Mouse (Mus musculus): Measurements from ENCODE around the gene Unc5b. TPM values are rescaled to one million over a fixed set of nuclear protein-coding genes. Genes with fewer than 3 reads are reported as not detected.

The Unc5b gene
- total and polyA plus RNA-seq, 3 experiments, result 5.9 to 9.4 (median 6.2) TPM

DNA sequence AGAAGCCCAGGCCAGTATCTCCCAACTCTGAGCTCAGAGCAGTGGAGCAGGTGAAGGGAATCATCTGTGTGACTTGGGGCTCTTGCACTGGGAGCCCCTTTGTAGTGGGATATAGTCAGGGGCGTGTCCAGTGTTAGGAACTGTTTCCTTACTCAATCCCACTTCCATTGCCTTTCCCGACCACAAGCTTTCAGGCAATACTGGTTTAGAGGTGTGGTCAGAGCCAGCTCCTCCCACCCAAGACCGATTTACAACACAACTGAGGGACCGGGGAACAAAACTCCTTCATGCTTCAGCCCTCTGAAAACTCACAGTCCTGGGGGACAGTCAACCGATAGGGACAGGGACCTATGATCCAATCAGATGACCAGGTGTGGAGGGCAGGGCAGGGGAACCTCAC lies 110.9 kb downstream of the Unc5b start:
- DNase-seq, result no peak

DNA sequence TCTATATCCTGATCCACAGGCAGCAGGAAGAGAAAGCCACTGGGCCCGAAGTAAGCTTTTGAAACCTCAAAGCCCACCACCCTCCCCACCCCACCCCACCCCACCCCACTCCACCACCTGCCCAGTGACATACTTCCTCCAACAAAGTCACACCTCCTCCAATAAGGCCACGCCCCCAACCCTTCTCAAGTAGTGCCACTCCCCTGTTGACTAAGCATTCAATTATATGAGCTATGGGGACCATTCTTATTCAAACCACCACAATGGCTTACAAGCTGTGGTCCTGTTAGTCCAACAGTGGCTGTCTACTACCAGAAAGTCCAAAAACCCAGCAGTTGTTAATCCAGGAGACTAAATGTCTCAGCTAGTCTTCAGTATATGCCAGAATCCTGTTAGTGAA lies 112.9 kb downstream of the Unc5b start:
- DNase-seq, result no peak

DNA sequence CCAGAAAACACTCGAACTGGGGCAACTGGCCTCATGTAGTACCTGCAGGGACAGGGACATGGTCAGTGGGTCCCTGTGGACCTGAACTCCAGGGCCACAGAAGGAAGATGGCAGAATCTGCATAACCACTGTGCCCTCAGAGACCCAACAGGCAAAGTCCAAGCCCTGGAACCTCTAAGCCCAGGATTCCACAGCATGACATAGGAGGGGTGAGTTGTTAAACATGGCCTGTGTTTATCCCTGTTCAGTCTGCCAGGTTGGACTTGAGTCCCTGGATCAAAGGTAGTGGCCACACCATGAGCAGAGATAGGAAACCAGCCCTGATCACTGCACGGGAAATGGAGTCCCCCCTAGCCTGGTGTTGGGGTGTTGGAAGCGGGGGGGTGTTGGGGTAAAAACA lies 114.9 kb downstream of the Unc5b start:
- no peak for DNase-seq

Other genes with a start within 250 kb of the Unc5b start
- 1 to 10 TPM in 1 of 2 experiments, under 1 TPM in 1; 0.90 to 1.1 TPM for gene Cdh23, start 135.1 kb downstream of the Unc5b start, total RNA-seq (2021)
- 1.4 and 2.1 TPM in 2 replicates for gene Cdh23, start 135.1 kb downstream of the Unc5b start, polyA plus RNA-seq (2012; rRNA removed)
- gene Slc29a3, start 78.8 kb downstream of the Unc5b start, total RNA-seq (2021), result 10 to 100 TPM; 37.9 to 49.2 TPM
- gene Slc29a3, start 78.8 kb downstream of the Unc5b start, polyA plus RNA-seq (2012; rRNA removed), result 17.9 and 26.7 TPM in 2 replicates

Measured in adrenal gland, adult 2 months (tissue).